Mouse (Mus musculus): ENCODE measurements at regions not wholly inside any gene's neighbourhood (a gene's known extent, or its start where the extent isn't known, plus 50 kb on each side); places are given as distances from the start of the nearest gene placed in this dataset.

- no peak for DNase-seq
These were observed 117.0 kb downstream of the Tle3 start for GRCm38 (mm10) chr9:61489147-61489546.

DNA sequence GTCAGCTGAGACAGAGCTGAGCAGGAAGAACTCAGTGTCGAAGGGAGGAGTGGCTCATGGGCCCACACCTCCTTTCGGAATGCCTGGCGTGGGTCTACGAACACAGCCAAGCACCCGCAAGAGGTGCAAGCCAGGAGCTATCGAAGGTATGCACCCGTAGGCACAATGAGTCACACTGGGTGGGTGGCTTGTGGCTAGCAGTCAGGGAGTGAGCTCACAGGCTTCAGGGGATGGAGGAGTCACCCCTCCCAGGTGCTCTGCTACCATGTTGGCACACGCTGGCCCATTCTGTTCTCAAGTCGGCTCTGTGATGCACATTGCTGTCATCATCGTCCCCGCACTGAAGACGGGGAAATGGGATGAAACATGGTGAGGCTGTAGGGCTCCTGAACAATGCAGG lies 115.7 kb downstream of the Tle3 start:
- no peak for DNase-seq

DNA sequence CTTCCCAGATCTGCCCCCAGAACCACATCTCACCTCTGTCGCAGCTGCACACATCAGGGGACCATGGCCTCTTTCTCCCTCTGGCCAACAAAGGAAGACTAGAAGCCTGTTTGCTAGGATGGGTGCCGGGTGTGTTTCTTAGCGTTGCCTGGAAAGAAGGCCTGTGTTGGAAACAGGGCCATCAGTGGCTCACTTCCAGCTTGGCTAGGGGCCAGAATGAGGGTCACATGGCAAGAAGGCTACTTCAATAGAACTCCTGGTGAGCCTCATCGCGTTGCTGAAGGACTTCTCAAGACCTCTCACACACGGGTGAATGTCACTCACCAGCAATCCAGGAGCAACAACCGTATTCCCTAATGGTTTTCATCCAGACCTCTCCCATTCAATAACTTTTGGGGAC lies 115.0 kb downstream of the Tle3 start:
- DNase-seq, result peak; percentile 7

DNA sequence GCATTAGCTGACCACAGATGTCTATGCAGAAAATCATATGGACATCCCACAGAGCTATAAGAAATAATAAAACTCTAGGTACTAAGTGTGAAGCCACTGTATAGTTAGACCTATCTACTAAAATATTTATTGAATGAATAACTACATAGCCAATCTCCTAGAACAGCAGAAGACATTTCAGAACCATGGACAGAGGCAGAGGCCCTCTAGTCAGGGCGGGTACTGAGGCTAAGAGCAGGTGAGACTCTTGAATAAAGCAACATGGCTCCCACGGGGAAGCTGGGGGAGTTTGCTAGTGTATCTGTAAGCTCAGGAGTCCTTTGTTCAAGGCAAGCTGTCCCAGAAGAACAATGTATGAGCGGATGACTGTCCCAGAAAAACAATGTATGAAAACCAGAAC lies 112.2 kb downstream of the Tle3 start:
- DNase-seq, result no peak

DNA sequence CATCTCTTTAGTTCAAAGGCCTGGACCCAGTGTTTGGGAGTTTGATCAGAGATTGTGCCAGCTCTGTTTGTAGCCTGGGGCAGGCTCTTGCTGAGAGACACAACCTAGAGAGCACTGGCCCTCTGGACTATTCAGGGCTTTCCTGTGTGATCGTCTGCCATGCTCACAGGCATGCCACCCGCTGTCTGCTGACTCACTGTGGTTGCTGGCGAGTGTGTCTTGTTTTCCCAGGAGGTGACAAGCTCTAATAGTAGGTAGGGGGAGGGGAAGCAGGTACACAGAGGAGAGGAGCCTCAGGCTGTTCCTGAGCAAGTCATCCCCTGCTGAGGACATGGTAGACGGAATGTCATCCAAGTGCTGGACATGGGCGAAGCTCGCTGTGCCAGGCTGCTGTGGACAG lies 107.5 kb downstream of the Tle3 start:
- DNase-seq, result peak; percentile 19

GRCm38 (mm10) chr9:61478862-61479261 lies 106.7 kb downstream of the Tle3 start:
- no peak for DNase-seq

- no peak for DNase-seq
These were observed 104.2 kb downstream of the Tle3 start for GRCm38 (mm10) chr9:61476351-61476750.

- DNase-seq, result no peak
These were observed 98.8 kb downstream of the Tle3 start for GRCm38 (mm10) chr9:61470815-61471505.

DNA sequence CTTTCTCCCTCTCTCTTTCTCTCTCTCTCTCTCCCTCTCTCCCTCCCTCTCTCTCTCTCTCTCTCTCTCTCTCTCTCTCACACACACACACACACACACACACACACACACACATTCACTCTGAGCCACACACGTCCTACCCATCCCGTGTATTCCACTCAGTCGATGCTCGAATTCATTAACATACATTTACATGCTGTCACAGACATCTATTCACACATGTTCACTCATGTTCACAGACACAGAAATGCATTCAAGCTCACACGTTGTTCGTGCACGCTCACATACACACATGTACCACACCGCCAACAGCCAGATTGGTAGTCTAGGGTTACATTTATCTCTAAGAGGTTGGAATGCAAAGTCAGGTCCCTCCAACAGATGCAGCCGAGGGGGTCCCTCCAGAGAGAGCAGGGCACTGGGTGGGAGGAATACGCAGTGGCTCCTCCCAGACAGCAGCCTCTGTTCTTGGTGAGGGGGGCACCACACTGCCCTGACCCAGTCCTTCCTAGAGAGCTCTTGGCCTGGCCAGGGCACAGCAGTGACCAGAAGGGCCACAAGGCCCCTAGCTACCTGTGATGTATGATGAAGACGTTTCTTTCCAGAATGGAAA lies 96.8 kb downstream of the Tle3 start:
- DNase-seq, result no peak

- DNase-seq, result no peak
These were observed 96.2 kb downstream of the Tle3 start for GRCm38 (mm10) chr9:61468368-61468848.
